Mouse (Mus musculus) limb, embryonic 10.5 days (tissue): ENCODE measurements around the gene Arsg. TPM values are rescaled to one million over a fixed set of nuclear protein-coding genes. Genes with fewer than 3 reads are reported as not detected.

Experiments
- DNase-seq: peaks from one replicate; pipeline ENCODE4 v3.0.0-alpha.2; 2017; ENCODE audit warnings: low spot score
- H3K27ac ChIP-seq: fragments of 300-500 bp; sonication (generic); 2 replicates; pipeline ENCODE4 v1.5.1; 2016; ENCODE audit warnings: mild to moderate bottlenecking
- H3K27me3 ChIP-seq: fragments of 300-500 bp; sonication (generic); 2 replicates; pipeline ENCODE4 v1.6.1; 2016; ENCODE audit warnings: low read depth, mild to moderate bottlenecking; ENCODE audit not compliant: poor library complexity, severe bottlenecking
- H3K36me3 ChIP-seq: fragments of 300-500 bp; sonication (generic); 2 replicates; pipeline ENCODE4 v1.6.1; 2016; ENCODE audit warnings: mild to moderate bottlenecking, moderate library complexity
- H3K4me1 ChIP-seq: fragments of 300-500 bp; sonication (generic); 2 replicates; pipeline ENCODE4 v1.6.1; 2016
- H3K4me3 ChIP-seq: fragments of 300-500 bp; sonication (generic); 2 replicates; pipeline ENCODE4 v1.5.1; 2016; ENCODE audit warnings: mild to moderate bottlenecking, moderate library complexity
- H3K9me3 ChIP-seq: fragments of 300-500 bp; sonication (generic); replicated peaks from 2 replicates; pipeline ENCODE4 v1.6.1; 2016; ENCODE audit warnings: mild to moderate bottlenecking
- WGBS: fragments of 180-500 bp; shearing (Covaris S2); methylation state at CpG from one replicate; pipeline ENCODE4 v1.1.7; 2016; 5-methylcytosine and 5-hydroxymethylcytosine counted together
- polyA plus RNA-seq: library from polyadenylated mRNA; unstranded; fragments of >200 nt; fragmentation: Nextera tagmentation; extraction: Ambion mirVana; gene quantifications from 2 replicates; pipeline ENCODE4 v1.2.1, GENCODE M21; 2016

Gene Arsg
- polyA plus RNA-seq, 1 experiment from 2014 or later = 1.7 TPM

DNA sequence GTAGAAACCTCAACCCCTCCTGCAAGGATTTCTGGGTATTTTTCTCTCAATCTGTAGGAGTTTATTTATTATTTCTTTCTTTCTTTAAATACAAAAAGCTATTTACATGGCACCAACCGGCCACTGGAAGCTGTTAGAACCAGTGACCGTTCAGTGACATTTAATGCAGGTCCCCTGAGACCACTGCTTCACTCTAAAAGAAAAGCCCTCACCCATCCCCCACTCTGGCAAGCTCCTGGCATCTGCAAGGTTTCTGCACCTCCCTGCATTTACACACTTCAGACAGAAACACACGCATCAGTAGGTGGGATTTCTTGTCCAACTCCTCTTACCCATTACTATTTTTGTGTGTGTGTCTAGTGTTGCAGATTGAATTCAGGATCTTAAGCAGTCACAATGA lies 33.9 kb downstream of the Arsg start:
- Histone ChIP-seq H3K4me1 (peaks cover 14% of the 10 kb centered on the region), H3K27ac (no peak overlapping the region), H3K36me3 (no peaks in the 10 kb centered on the region), H3K9me3 (no peaks in the 10 kb centered on the region), H3K4me3 (no peak overlapping the region), H3K27me3 (no peaks in the 10 kb centered on the region)
- 57% methylated on average over 3 of the region's 3 CpGs for WGBS
- DNase-seq = no peak

DNA sequence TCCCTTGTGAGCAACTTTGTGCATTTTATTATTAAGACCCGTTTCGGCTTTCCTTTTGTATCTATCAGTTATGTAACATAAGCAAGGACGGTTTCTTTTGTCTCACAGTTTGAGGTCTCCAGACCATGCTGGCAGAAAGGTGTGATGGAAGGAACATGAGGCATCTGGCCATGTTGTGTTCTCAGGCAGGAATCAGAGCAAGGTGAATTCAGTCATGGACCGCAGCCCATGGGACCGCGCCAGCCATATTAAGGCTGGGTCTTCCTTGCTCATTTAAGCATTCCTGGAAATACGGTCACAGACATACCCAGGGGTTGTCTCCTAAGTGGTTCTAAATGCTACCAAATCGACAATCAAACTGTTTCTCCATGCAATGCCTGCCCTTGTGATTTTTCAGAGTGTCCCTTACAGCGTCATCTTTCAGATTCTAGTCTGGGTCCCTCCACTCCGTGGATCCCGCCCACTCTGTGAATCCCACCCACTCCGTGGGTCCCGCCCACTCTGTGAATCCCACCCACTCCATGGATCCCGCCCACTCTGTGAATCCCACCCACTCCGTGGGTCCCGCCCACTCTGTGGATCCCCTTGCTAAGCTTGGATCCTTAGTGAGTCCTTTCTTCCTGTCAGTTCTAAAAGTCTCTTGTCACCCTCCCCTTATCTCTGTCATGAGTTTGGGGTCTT lies 40.0 kb downstream of the Arsg start:
- Histone ChIP-seq H3K27ac (no peak overlapping the region), H3K36me3 (no peaks in the 10 kb centered on the region), H3K9me3 (no peaks in the 10 kb centered on the region), H3K4me1 (peaks cover 2% of the 10 kb centered on the region), H3K27me3 (no peaks in the 10 kb centered on the region), H3K4me3 (no peak overlapping the region)
- no peak for DNase-seq
- 84% methylated on average over 16 of the region's 16 CpGs for WGBS

DNA sequence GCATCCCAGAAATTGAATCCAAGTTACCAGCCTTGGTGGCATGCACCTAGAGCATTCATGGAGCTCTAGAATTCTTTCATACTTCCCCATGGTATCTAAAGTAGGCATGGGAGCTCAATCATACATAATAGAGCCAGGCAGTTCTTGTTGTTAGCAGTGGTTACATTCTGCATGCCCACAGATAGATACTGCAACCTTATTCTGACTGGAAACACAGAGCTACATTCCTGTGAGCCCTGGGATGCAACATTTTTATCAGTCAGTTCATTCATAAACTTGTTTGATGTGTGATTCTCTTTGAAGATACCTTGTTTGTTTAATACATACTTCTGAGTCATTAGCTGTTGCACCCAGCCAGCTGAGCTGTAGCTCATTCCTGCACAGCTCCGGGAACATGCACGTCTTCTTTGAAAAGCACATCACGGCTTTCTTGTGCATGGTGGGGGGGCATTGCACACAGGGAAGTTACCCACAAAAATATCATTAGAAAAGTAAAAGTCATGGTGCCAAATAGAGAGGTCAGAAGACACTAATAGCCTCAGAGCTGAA lies 41.0 kb downstream of the Arsg start:
- Histone ChIP-seq H3K36me3 (no peaks in the 10 kb centered on the region), H3K27ac (no peak overlapping the region), H3K4me1 (no peaks in the 10 kb centered on the region), H3K4me3 (no peak overlapping the region), H3K9me3 (no peaks in the 10 kb centered on the region), H3K27me3 (no peaks in the 10 kb centered on the region)
- no peak for DNase-seq
- 88% methylated on average over 3 of the region's 3 CpGs for WGBS

GRCm38 (mm10) chr11:109517330-109517729 lies 44.2 kb downstream of the Arsg start:
- Histone ChIP-seq H3K9me3 (no peaks in the 10 kb centered on the region), H3K27me3 (0 out of 2 replicates have a peak, but pooled peaks cover 4% of the 10 kb centered on the region), H3K27ac (no peak overlapping the region), H3K36me3 (no peaks in the 10 kb centered on the region), H3K4me1 (no peaks in the 10 kb centered on the region), H3K4me3 (no peak overlapping the region)
- 87% methylated on average over 11 of the region's 11 CpGs for WGBS
- no peak for DNase-seq

DNA sequence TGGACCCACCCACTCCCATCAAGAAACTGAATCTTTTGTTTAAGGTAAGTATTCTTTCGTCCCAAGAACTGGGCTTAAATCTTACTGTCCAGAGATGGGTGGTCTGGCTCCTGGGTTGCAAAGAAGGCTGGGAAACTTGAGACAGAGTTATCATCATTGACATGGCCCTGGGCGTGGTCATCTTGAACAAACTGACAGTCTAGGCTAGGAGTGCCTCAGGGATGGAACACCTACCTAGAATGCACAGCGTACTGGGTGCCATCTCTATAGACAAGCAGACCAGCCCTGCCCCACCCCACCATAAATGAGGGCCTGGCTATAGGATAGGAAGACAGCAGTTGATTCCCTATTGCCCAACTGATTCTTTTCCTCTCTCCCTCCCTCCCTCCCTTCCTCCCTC lies 44.6 kb downstream of the Arsg start:
- no peak overlapping the region for H3K4me3 ChIP-seq
- no peaks in the 10 kb centered on the region for H3K36me3 ChIP-seq
- DNase-seq = no peak
- H3K27me3 ChIP-seq = 0 out of 2 replicates have a peak, but pooled peaks cover 4% of the 10 kb centered on the region
- H3K27ac ChIP-seq = no peak overlapping the region
- WGBS = 88% methylated on average over 3 of the region's 3 CpGs
- no peaks in the 10 kb centered on the region for H3K4me1 ChIP-seq
- no peaks in the 10 kb centered on the region for H3K9me3 ChIP-seq

DNA sequence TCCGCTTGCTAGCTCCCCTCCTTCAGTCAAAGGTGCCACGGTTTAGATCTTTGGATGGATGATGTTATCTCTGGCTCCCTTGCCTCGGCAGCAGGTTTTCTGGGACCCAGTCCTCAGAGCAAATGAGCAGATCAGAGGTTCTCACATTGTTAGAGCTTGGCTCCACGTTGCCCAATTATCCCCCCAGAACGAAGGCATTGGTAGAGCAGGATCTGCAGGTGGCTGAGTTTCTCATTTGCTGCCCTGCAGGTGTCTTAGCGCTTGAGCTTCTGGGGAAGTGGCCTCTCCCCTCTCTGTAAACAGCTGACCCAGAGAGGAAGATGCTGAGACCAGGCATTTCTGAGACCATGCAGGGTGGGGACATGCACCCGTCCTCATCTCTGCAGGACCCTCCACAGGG lies 47.8 kb downstream of the Arsg start:
- no peaks in the 10 kb centered on the region for H3K36me3 ChIP-seq
- WGBS = 42% methylated on average over 7 of the region's 7 CpGs

GRCm38 (mm10) chr11:109524869-109525268 lies 51.7 kb downstream of the Arsg start:
- Histone ChIP-seq H3K27ac (no peak overlapping the region), H3K4me3 (no peak overlapping the region), H3K4me1 (no peaks in the 10 kb centered on the region), H3K27me3 (0 out of 2 replicates have a peak, but pooled peaks cover 4% of the 10 kb centered on the region), H3K36me3 (no peaks in the 10 kb centered on the region), H3K9me3 (no peaks in the 10 kb centered on the region)
- WGBS = 90% methylated on average over 5 of the region's 5 CpGs
- no peak for DNase-seq

More for the DNA sequence above, 47.8 kb downstream of the Arsg start:
- no peak for DNase-seq
- 0 out of 2 replicates have a peak, but pooled peaks cover 4% of the 10 kb centered on the region for H3K27me3 ChIP-seq
- H3K4me1 ChIP-seq = no peaks in the 10 kb centered on the region
- H3K4me3 ChIP-seq = no peak overlapping the region
- no peak overlapping the region for H3K27ac ChIP-seq
- no peaks in the 10 kb centered on the region for H3K9me3 ChIP-seq

DNA sequence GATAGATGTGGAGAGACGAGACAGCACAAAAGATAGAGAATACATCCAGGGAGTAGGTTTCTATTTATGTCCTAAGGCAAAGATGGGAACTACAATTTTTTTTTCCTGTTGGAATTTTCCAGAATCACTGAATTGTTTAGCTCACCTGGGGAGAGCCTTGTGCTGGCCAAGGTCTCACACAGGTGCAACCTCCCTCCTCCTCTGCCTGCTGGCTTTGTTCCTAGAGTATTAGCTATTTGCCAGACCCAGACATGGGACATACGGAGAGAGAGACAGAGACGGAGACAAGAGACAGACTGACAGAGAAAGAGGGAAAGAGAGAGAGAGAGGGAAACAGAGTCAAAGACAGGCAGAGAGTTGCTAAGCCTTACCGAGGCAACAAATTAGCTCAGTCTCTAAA lies 52.4 kb downstream of the Arsg start:
- Histone ChIP-seq H3K27me3 (0 out of 2 replicates have a peak, but pooled peaks cover 4% of the 10 kb centered on the region), H3K27ac (no peak overlapping the region), H3K9me3 (no peaks in the 10 kb centered on the region), H3K4me1 (no peaks in the 10 kb centered on the region), H3K4me3 (no peak overlapping the region), H3K36me3 (no peaks in the 10 kb centered on the region)
- 89% methylated on average over 4 of the region's 4 CpGs for WGBS
- no peak for DNase-seq

DNA sequence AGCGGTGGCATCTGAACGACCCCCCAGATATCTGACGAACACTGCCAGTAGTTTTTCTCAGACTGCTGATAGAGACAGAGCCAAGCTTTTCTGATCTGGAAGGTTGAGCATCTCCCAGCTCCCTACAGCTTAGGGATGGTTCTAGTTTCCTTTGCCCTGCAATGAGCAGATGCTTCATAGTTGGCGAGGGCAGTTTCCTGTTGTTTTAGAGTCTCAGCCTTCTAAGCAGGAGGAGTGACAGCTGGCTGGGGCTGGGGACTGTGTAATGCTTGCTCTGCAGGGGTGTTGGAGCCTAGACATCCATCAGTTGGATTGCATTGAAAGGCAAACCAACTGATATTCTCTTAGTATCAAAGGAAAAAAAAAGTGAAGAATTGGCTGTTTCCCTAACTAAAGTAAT lies 56.9 kb downstream of the Arsg start:
- no peaks in the 10 kb centered on the region for H3K9me3 ChIP-seq
- H3K4me3 ChIP-seq = no peak overlapping the region
- WGBS = 87% methylated on average over 4 of the region's 4 CpGs
- H3K27me3 ChIP-seq = no peaks in the 10 kb centered on the region
- H3K36me3 ChIP-seq = no peaks in the 10 kb centered on the region
- DNase-seq = no peak
- H3K4me1 ChIP-seq = no peaks in the 10 kb centered on the region
- no peak overlapping the region for H3K27ac ChIP-seq

GRCm38 (mm10) chr11:109535966-109536365 lies 62.8 kb downstream of the Arsg start:
- Histone ChIP-seq H3K27me3 (no peaks in the 10 kb centered on the region), H3K4me3 (no peak overlapping the region), H3K27ac (no peak overlapping the region), H3K9me3 (no peaks in the 10 kb centered on the region), H3K36me3 (no peaks in the 10 kb centered on the region), H3K4me1 (peaks cover 14% of the 10 kb centered on the region; the same call in 1 of the 2 replicates)
- 90% methylated on average over 6 of the region's 6 CpGs for WGBS
- DNase-seq = no peak

GRCm38 (mm10) chr11:109536939-109537338 lies 63.8 kb downstream of the Arsg start:
- Histone ChIP-seq H3K4me3 (no peak overlapping the region), H3K27me3 (no peaks in the 10 kb centered on the region), H3K36me3 (no peaks in the 10 kb centered on the region), H3K27ac (no peak overlapping the region), H3K9me3 (no peaks in the 10 kb centered on the region), H3K4me1 (peaks cover 14% of the 10 kb centered on the region; the same call in 1 of the 2 replicates)
- 84% methylated on average over 5 of the region's 5 CpGs for WGBS
- no peak for DNase-seq

- Histone ChIP-seq H3K36me3 (no peaks in the 10 kb centered on the region), H3K4me1 (peaks cover 17% of the 10 kb centered on the region; the same call in 1 of the 2 replicates), H3K27ac (no peak overlapping the region), H3K27me3 (no peaks in the 10 kb centered on the region), H3K4me3 (no peak overlapping the region), H3K9me3 (no peaks in the 10 kb centered on the region)
- WGBS = 69% methylated on average over 6 of the region's 6 CpGs
- no peak for DNase-seq
These were observed 66.1 kb downstream of the Arsg start for GRCm38 (mm10) chr11:109539290-109539689.

GRCm38 (mm10) chr11:109543466-109543865 lies 70.3 kb downstream of the Arsg start:
- H3K36me3 ChIP-seq = no peaks in the 10 kb centered on the region
- H3K27ac ChIP-seq = no peak overlapping the region
- no peak overlapping the region for H3K4me3 ChIP-seq
- no peaks in the 10 kb centered on the region for H3K9me3 ChIP-seq
- no peaks in the 10 kb centered on the region for H3K27me3 ChIP-seq
- DNase-seq = no peak
- peaks cover 25% of the 10 kb centered on the region for H3K4me1 ChIP-seq
- 88% methylated on average over 9 of the region's 9 CpGs for WGBS
